Mouse (Mus musculus) liver, adult 2 months (tissue): ENCODE results near the gene Mxd3. TPM values are rescaled to one million over a fixed set of nuclear protein-coding genes. Genes with fewer than 3 reads are reported as not detected.

Source experiments
- DNase-seq: peaks from one replicate; pipeline ENCODE4 v3.0.0-alpha.2; 2011; ENCODE audit warnings: low read depth, low spot score; ENCODE audit errors: extremely low read depth
- H3K27ac ChIP-seq: fragments of 200-500 bp; replicated peaks from 2 replicates; pipeline ENCODE4 v1.5.1; 2012; ENCODE audit warnings: low read depth, mild to moderate bottlenecking, control low read depth, inconsistent platforms, low read length; ENCODE audit not compliant: insufficient read depth
- H3K27me3 ChIP-seq: fragments of 200-500 bp; 2 replicates; pipeline ENCODE4 v1.6.1; 2012; ENCODE audit warnings: mild to moderate bottlenecking, moderate library complexity, low read length, inconsistent platforms; ENCODE audit not compliant: control insufficient read depth, insufficient read depth
- H3K36me3 ChIP-seq: fragments of 200-500 bp; 2 replicates; pipeline ENCODE4 v1.6.1; 2012; ENCODE audit warnings: low read length, inconsistent platforms; ENCODE audit not compliant: control insufficient read depth, insufficient read depth
- H3K4me1 ChIP-seq: fragments of 200-500 bp; 2 replicates; pipeline ENCODE4 v1.6.1; 2011; ENCODE audit warnings: low read length; ENCODE audit not compliant: control insufficient read depth, insufficient read depth
- H3K4me3 ChIP-seq: fragments of 200-500 bp; 2 replicates; pipeline ENCODE4 v1.5.1; 2011; ENCODE audit warnings: low read depth, mild to moderate bottlenecking, control low read depth, low read length, moderate library complexity; ENCODE audit not compliant: insufficient read depth
- H3K79me2 ChIP-seq: fragments of 200-500 bp; 2 replicates; pipeline ENCODE4 v1.6.1; 2012; ENCODE audit warnings: inconsistent platforms, mild to moderate bottlenecking, low read length, moderate library complexity; ENCODE audit not compliant: control insufficient read depth, insufficient read depth
- H3K9ac ChIP-seq: fragments of 200-500 bp; 2 replicates; pipeline ENCODE4 v1.6.1; 2012; ENCODE audit warnings: low read depth, mild to moderate bottlenecking, control low read depth, inconsistent platforms, low read length
- CTCF ChIP-seq: fragments of 200-500 bp; IDR thresholded peaks from 2 replicates; pipeline ENCODE4 v1.5.1; 2011; ENCODE audit warnings: low read depth, low read length, control low read depth
- POLR2A ChIP-seq: fragments of 200-500 bp; IDR thresholded peaks from 2 replicates; pipeline ENCODE4 v1.6.1; 2011; ENCODE audit warnings: low read length, control low read depth; ENCODE audit not compliant: insufficient read depth; ENCODE audit errors: extremely low read depth
- WGBS: fragments of 180-500 bp; shearing (Covaris S2); methylation state at CpG from one replicate; pipeline ENCODE4 v1.1.7; 2018; 5-methylcytosine and 5-hydroxymethylcytosine counted together
- polyA plus RNA-seq: library from polyadenylated mRNA; depleted of rRNA; stranded (reverse); fragments of >200 nt; gene quantifications from 2 replicates; pipeline ENCODE4 v1.2.3, GENCODE M21; 2012
- total RNA-seq: library from RNA; depleted of rRNA; stranded (reverse); fragments of >200 nt; gene quantifications from 2 replicates; pipeline ENCODE4 v1.2.3, GENCODE M21; 2014

Gene Mxd3
- total and polyA plus RNA-seq, 2 experiments = 0.27 TPM; not detected in 1

- H3K79me2 ChIP-seq = no peaks in the 10 kb centered on the region
- no peak overlapping the region for H3K9ac ChIP-seq
- no peak overlapping the region for H3K27ac ChIP-seq
- no peaks in the 10 kb centered on the region for H3K27me3 ChIP-seq
- H3K4me3 ChIP-seq = no peak overlapping the region
- peaks cover 52% of the 10 kb centered on the region for H3K36me3 ChIP-seq
- no peak for TF ChIP-seq CTCF
- no peak for TF ChIP-seq POLR2A
- no peaks in the 10 kb centered on the region for H3K4me1 ChIP-seq
- WGBS = 91% methylated on average over 9 of the region's 9 CpGs
- DNase-seq = no peak
Measured at GRCm38 (mm10) chr13:55313051-55313450, 16.6 kb downstream of the Mxd3 start.

- H3K79me2 ChIP-seq = no peaks in the 10 kb centered on the region
- H3K4me3 ChIP-seq = no peak overlapping the region
- peaks cover 61% of the 10 kb centered on the region for H3K36me3 ChIP-seq
- H3K27ac ChIP-seq = no peak overlapping the region
- H3K9ac ChIP-seq = no peak overlapping the region
- 91% methylated on average over 8 of the region's 8 CpGs for WGBS
- H3K4me1 ChIP-seq = no peaks in the 10 kb centered on the region
- TF ChIP-seq CTCF (no peak), POLR2A (no peak)
- no peak for DNase-seq
- no peaks in the 10 kb centered on the region for H3K27me3 ChIP-seq
Measured at GRCm38 (mm10) chr13:55312028-55312630, 17.5 kb downstream of the Mxd3 start.

GRCm38 (mm10) chr13:55300913-55301312 is 28.7 kb downstream of the Mxd3 start:
- H3K79me2 ChIP-seq = no peaks in the 10 kb centered on the region
- no peak overlapping the region for H3K27ac ChIP-seq
- no peak overlapping the region for H3K9ac ChIP-seq
- no peaks in the 10 kb centered on the region for H3K27me3 ChIP-seq
- TF ChIP-seq CTCF (no peak), POLR2A (no peak)
- no peaks in the 10 kb centered on the region for H3K4me1 ChIP-seq
- WGBS = 90% methylated on average over 5 of the region's 5 CpGs
- peaks cover 74% of the 10 kb centered on the region for H3K36me3 ChIP-seq
- no peak for DNase-seq
- no peak overlapping the region for H3K4me3 ChIP-seq

DNA sequence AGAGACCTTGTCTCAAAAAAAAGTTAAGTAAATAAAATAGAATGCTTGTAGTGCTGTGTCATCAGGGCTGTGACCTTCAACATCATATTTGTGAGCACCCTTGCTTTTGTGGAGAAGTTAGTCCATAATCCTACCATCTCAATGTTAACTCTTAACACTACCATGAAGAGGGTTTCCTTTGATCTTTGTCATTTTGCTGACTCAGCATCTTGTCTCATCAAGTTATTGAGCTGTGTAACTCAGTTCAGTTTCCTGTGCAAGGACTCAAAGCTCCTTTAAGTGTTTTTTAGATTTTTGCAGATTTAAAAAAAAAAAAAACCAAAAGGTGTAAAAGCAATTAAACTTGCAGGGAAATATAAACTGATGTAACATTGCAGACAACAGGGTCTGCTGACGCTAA is 32.9 kb downstream of the Mxd3 start:
- no peaks in the 10 kb centered on the region for H3K79me2 ChIP-seq
- H3K36me3 ChIP-seq = peaks cover 73% of the 10 kb centered on the region
- no peak overlapping the region for H3K27ac ChIP-seq
- no peak for DNase-seq
- no peaks in the 10 kb centered on the region for H3K4me1 ChIP-seq
- no peak overlapping the region for H3K9ac ChIP-seq
- 96% methylated on average over 1 of the region's 1 CpGs for WGBS
- no peak for TF ChIP-seq CTCF
- no peak for TF ChIP-seq POLR2A
- no peak overlapping the region for H3K4me3 ChIP-seq
- no peaks in the 10 kb centered on the region for H3K27me3 ChIP-seq

DNA sequence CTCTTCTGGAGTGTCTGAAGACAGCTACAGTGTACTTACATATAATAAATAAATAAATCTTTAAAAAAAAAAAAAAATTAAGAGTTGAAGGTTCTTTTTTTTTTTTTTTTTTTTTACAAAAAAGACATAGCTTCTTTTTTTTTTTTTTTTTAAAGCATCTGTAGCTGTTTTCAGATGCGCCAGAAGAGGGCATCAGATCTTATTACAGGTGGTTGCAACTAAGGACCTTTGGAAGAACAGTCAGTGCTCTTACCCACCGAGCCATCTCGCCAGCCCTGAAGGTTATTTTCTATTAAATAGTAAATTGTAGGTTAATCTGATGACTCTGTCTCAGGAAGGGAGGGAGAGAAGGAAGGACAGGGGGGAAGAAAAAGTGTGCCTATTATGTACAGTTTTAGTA is 40.8 kb downstream of the Mxd3 start:
- H3K27ac ChIP-seq = no peak overlapping the region
- TF ChIP-seq CTCF (no peak), POLR2A (no peak)
- no peak for DNase-seq
- peaks cover 61% of the 10 kb centered on the region for H3K36me3 ChIP-seq
- no peak overlapping the region for H3K9ac ChIP-seq
- WGBS = 84% methylated on average over 3 of the region's 3 CpGs
- H3K27me3 ChIP-seq = no peaks in the 10 kb centered on the region
- H3K79me2 ChIP-seq = no peaks in the 10 kb centered on the region
- no peaks in the 10 kb centered on the region for H3K4me1 ChIP-seq
- H3K4me3 ChIP-seq = no peak overlapping the region

- WGBS = 81% methylated on average over 5 of the region's 5 CpGs
- TF ChIP-seq POLR2A (no peak), CTCF (no peak)
Measured at GRCm38 (mm10) chr13:55277646-55278045, 52.0 kb downstream of the Mxd3 start.

More at GRCm38 (mm10) chr13:55277646-55278045, 52.0 kb downstream of the Mxd3 start:
- DNase-seq = no peak
- no peaks in the 10 kb centered on the region for H3K4me1 ChIP-seq
- no peak overlapping the region for H3K27ac ChIP-seq
- H3K4me3 ChIP-seq = no peak overlapping the region
- H3K9ac ChIP-seq = no peak overlapping the region
- peaks cover 7% of the 10 kb centered on the region; the same call in 1 of the 2 replicates for H3K79me2 ChIP-seq
- peaks cover 62% of the 10 kb centered on the region for H3K36me3 ChIP-seq
- H3K27me3 ChIP-seq = no peaks in the 10 kb centered on the region
